Mouse (Mus musculus) lung, embryonic 16.5 days (tissue): Measurements from ENCODE around the gene Olfr671. TPM values are rescaled to one million over a fixed set of nuclear protein-coding genes. Genes with fewer than 3 reads are reported as not detected.

ENCODE experiments used
- polyA plus RNA-seq: library from polyadenylated mRNA; unstranded; fragments of >200 nt; fragmentation: Nextera tagmentation; extraction: Ambion mirVana; gene quantifications from 2 replicates; pipeline ENCODE4 v1.2.1, GENCODE M21; 2015

Gene Olfr671
- polyA plus RNA-seq, 1 experiment from 2014 or later = not detected

Other genes with a start within 250 kb of the Olfr671 start
- gene Usp17le, start 201.7 kb downstream of the Olfr671 start, polyA plus RNA-seq = not detected in 2 replicates
- gene Usp17lb, start 136.5 kb downstream of the Olfr671 start, polyA plus RNA-seq = not detected in 2 replicates
- not detected in 2 replicates for gene Usp17la, start 122.1 kb downstream of the Olfr671 start, polyA plus RNA-seq
- gene Olfr665, start 101.1 kb downstream of the Olfr671 start, polyA plus RNA-seq = not detected in 2 replicates
- not detected in 2 replicates for gene Olfr666, start 83.2 kb downstream of the Olfr671 start, polyA plus RNA-seq
- not detected in 2 replicates for gene Olfr667, start 57.6 kb downstream of the Olfr671 start, polyA plus RNA-seq
- gene Olfr668, start 51.1 kb downstream of the Olfr671 start, polyA plus RNA-seq = not detected in 2 replicates
- not detected in 2 replicates for gene Olfr669, start 44.9 kb downstream of the Olfr671 start, polyA plus RNA-seq
- gene Olfr670, start 16.5 kb downstream of the Olfr671 start, polyA plus RNA-seq = not detected in 2 replicates
- not detected in 2 replicates for gene Olfr672, start 22.9 kb upstream of the Olfr671 start, polyA plus RNA-seq
- not detected in 2 replicates for gene Olfr675, start 49.3 kb upstream of the Olfr671 start, polyA plus RNA-seq
- gene Olfr676, start 53.6 kb upstream of the Olfr671 start, polyA plus RNA-seq = not detected in 2 replicates
- gene Olfr677, start 72.2 kb upstream of the Olfr671 start, polyA plus RNA-seq = not detected in 2 replicates
- gene Olfr678, start 85.3 kb upstream of the Olfr671 start, polyA plus RNA-seq = not detected in 2 replicates
- gene Olfr679, start 102.1 kb upstream of the Olfr671 start, polyA plus RNA-seq = not detected in 2 replicates
- not detected in 2 replicates for gene Olfr680-ps1, start 113.7 kb upstream of the Olfr671 start, polyA plus RNA-seq
- not detected in 2 replicates for gene Olfr681, start 137.7 kb upstream of the Olfr671 start, polyA plus RNA-seq
- gene Olfr683, start 167.9 kb upstream of the Olfr671 start, polyA plus RNA-seq = not detected in 2 replicates
- not detected in 2 replicates for gene Olfr684, start 184.5 kb upstream of the Olfr671 start, polyA plus RNA-seq
- not detected in 2 replicates for gene Olfr685, start 206.9 kb upstream of the Olfr671 start, polyA plus RNA-seq
- not detected in 2 replicates for gene Olfr686, start 228.4 kb upstream of the Olfr671 start, polyA plus RNA-seq